Mouse (Mus musculus): ENCODE results near the gene Dnaja1.

Gene Dnaja1

GRCm38 (mm10) chr4:40722011-40722666 is at the start of gene Dnaja1:
TSS of gene Dnaja1 (plus strand) at chr4:40722150.
- peak; percentile 92 for DNase-seq (ENCODE audit: low read depth, low spot score)

GRCm38 (mm10) chr4:40673526-40673925 is 48.4 kb upstream of the Dnaja1 start:
- no peak for DNase-seq (ENCODE audit: low read depth, low spot score)

- no peak for DNase-seq (ENCODE audit: low read depth, low spot score)
Observed at GRCm38 (mm10) chr4:40676338-40676737, 45.6 kb upstream of the Dnaja1 start.

- DNase-seq (ENCODE audit: low read depth, low spot score), result no peak
Observed at GRCm38 (mm10) chr4:40677132-40677531, 44.8 kb upstream of the Dnaja1 start.

- DNase-seq (ENCODE audit: low read depth, low spot score), result peak; percentile 55
Observed at GRCm38 (mm10) chr4:40680250-40680860, 41.6 kb upstream of the Dnaja1 start.

GRCm38 (mm10) chr4:40681908-40682307 is 40.0 kb upstream of the Dnaja1 start:
- DNase-seq (ENCODE audit: low read depth, low spot score), result peak; percentile 35

DNA sequence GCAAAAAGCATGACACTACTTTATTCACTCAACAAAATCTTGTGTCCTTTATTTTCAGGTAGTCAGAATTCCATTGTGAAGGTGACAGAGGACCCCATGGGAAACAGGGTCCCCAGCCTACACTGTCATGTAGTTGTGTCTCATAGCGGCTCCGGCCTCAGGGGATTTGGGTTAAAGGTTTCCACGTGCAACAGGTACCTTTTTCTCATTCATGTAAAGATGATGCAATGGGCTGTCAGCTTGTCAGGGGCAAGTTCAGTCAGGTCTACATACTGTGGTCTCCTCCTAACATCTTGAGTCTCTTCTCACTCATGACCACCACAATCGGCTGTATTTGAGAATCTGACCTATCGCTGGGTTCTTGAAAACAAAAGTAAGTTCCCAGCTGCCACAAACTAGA is 39.6 kb upstream of the Dnaja1 start:
- DNase-seq (ENCODE audit: low read depth, low spot score), result no peak

- DNase-seq (ENCODE audit: low read depth, low spot score), result no peak
Observed at GRCm38 (mm10) chr4:40683306-40683705, 38.6 kb upstream of the Dnaja1 start.

- no peak for DNase-seq (ENCODE audit: low read depth, low spot score)
Observed at GRCm38 (mm10) chr4:40691100-40691499, 30.9 kb upstream of the Dnaja1 start.

DNA sequence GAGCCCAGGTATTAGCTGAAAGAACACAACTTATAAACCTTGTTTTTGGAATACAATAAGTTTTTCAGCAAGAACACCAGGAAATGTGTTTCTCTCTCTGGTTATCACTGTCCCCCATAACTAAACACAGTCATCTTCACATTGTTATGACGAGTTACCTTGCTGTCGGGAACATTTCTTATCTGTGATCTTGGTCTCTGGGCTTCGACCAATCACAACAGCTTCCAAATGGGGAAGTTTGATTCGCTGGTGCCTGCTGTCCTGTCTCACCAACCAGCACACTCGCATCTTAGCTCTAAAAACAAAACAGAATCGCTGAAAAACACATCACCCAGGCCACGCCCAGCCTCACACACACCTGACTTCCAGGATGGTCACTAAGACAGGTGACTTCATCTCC is 24.9 kb upstream of the Dnaja1 start:
- no peak for DNase-seq (ENCODE audit: low read depth, low spot score)

DNA sequence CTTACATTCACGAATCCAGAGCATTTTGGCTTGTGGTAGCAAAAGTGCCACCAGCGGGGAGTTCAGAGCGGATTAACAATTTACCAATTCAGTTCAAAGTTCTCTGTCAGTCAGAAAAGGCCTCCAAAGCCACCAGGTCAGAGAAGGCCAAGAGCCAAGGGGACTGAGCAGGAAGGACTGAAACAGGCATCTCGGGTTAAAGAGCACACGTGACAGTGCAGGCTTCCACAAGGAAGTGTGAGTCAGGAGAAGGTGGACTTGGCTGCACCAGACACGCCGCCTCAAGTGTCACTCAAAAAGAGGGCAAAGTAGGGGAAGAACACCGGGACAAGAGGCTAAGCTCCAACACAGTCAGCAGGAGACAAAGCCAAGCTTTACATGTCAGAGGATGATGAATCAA is 21.7 kb upstream of the Dnaja1 start:
- no peak for DNase-seq (ENCODE audit: low read depth, low spot score)

- DNase-seq (ENCODE audit: low read depth, low spot score), result no peak
Observed at GRCm38 (mm10) chr4:40701796-40702195, 20.2 kb upstream of the Dnaja1 start.

- DNase-seq (ENCODE audit: low read depth, low spot score), result peak; percentile 85
Observed at GRCm38 (mm10) chr4:40702797-40703709, 18.9 kb upstream of the Dnaja1 start, which contains the start of gene Aptx. TSS of gene Aptx (minus strand) at chr4:40703194.

DNA sequence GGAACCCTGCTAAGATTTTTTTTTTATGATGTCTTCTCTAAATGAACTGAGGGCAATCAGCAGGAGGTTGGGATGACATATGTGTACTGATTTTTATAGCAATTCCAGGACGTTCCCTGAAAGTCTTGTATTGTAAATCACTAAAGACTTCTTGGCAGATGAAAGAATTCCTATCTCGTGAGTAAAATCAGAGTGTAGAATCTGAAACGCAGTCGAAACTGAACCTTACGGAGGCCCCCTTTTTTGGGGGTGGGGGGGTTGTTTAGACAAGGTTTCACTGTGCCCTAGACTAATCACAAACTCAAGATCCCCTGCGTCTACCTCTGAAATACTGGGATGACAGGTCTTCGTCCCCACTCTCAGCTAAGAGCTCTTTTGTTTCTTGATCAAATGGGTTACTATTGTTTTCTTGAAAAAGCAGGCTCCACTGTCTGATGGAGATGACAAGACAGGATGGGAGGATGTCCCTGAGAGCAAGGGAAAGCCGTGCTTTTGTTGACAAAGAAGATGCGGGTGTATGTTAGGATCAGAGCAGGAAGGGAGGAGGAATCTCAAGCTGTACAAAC is 18.2 kb upstream of the Dnaja1 start:
- DNase-seq (ENCODE audit: low read depth, low spot score), result no peak

DNA sequence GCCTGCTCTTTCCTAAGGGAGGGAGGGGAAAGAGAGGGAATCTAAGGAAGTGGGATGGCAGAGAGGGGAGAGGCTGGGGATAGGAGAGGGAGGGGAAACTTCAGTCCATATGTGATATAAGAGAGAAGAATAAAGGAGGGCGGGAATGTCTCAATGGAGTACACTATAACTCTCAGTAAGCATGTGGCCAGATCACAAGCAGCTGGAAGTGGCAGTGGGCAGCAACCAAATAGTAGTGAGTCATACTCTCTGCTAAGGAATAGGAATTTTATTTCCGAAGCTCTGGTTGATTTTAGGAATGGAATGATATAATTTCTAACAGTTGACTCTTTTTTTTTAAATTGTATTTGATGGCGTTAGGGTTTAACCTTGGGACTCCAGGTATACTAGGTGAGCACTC is 4.8 kb upstream of the Dnaja1 start:
- no peak for DNase-seq (ENCODE audit: low read depth, low spot score)

GRCm38 (mm10) chr4:40720910-40721309 is 1.0 kb upstream of the Dnaja1 start:
- no peak for DNase-seq (ENCODE audit: low read depth, low spot score)

- DNase-seq (ENCODE audit: low read depth, low spot score), result peak; percentile 61
Observed at GRCm38 (mm10) chr4:40722687-40723460, 924 bp downstream of the Dnaja1 start.

DNA sequence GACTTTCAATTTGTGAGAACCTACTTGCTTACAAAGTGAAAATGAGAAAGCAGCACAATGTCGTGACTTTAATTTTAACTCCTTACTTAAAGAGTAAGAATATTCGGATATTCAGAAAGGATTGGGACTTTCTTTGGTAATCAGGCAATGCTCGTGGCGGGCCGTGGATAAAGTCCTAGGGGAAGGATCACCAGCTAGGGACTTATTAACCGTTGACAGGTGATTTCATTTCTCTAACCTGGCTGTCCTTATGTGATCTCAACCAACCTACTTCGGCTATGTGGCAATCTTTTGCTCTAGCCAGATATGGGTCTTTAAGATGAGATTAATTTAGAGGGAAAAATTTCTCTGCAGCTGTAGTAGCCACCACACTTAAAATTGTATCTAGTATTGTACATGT is 3.2 kb downstream of the Dnaja1 start:
- DNase-seq (ENCODE audit: low read depth, low spot score), result no peak

DNA sequence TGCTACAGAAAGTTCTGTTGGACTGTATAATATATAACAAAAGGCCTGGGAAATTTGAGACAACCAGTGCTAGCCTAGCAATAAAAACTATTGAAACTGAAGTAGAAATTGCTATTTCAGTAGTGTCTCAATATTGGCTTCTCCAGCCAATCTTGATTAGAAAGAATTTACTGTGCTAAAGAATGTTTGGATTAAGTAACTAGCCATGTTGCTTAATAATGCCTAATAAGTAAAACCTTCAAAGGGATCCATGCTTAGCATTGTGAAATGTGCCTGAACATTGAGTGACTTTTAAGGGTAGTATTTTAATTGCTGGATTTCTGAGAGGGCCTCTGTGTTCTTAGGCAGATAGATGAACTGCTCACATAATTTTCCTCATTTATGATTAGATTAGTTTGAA is 3.6 kb downstream of the Dnaja1 start:
- DNase-seq (ENCODE audit: low read depth, low spot score), result no peak

DNA sequence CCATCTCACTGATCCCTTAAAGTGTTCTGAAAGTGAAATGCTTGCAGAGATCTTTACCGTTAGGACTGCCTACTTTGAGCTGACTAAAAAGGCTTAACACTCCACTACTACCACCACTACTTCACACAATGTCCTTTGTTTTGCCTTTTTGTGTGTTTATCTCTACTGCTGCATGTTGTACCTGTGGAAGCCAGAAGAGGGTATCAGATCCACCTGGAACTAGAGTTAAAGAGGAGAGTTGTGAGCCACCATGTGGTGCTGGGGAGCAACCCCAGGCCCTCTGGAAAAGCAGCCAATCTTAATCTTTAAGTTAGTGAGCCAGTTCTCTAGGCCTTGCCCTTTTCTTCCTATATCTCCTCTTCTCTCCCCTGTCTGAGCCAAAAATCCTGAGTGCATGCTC is 5.3 kb downstream of the Dnaja1 start:
- no peak for DNase-seq (ENCODE audit: low read depth, low spot score)

DNA sequence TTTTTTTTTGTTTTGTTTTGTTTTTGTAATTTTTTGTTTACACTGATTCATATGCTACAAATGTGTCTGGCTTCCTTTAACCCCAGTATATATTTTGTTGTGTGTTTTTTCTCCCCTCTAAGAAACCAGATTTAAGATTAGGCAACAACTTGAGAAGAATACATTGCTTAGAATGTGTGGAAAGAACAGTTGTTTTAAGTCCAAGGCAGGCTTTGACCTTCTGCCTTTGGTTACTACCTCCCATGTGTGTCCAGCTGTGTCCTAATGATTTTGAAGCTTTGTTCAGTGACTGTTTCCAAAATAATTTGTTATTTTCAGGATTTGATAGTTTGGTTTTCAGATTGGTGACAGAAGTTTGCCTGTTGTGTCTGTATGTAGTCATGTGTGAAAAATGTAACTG is 9.3 kb downstream of the Dnaja1 start:
- no peak for DNase-seq (ENCODE audit: low read depth, low spot score)

Measured in c-Kit-negative CD71-positive TER-119-positive erythroid progenitor cells, embryonic 14.5 days (primary cell).